Mouse (Mus musculus) liver, postnatal 0 days (tissue): Measurements from ENCODE around the gene Tcerg1l.

Experiments
- CTCF ChIP-seq: sonication (generic); IDR thresholded peaks from 2 replicates; pipeline ENCODE4 v1.5.1; 2016; ENCODE audit warnings: antibody characterized with exemption, low read depth
- EP300 ChIP-seq: IDR thresholded peaks from 2 replicates; pipeline ENCODE4 v1.6.1; 2016; ENCODE audit warnings: antibody characterized with exemption, low read depth, mild to moderate bottlenecking

DNA sequence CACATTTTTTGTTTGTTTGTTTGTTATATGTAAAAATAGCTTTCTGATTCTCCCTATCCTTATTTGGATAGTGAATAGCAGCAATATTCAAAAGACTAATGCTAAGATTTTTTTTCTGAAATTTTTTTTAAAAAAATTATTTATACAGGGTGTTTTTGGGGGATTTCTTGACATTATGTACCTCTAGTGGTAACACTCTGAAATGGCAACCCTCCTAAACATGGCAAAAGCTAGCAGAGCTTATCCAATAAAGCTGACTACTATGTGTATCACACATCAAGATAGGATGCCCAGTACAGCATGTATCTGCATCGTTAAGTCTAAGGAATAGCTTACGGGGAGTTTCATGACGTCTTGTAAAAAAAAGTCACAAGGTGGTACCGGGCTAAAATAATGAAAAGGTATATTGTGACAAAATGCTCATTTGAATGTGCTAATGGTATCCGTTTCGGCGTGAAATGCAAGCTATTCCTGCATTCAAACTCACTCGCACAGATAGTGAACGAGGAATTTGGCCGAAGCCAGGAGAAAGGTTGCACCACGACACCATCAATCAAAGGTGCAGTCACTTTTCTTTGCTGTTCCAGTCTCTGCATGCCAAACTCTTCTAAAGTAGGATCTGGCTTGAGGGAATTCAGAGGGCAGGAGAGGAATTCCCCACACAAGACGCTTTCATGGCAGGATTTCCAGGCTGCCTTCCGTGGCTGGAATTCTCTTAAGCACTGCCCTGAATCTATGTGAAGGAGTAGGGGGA lies 1.2 kb downstream of the Tcerg1l start:
- TF ChIP-seq CTCF: no peak
- no peak for TF ChIP-seq EP300
